Mouse (Mus musculus) CH12.LX (cell line): Measurements from ENCODE around the gene Pawr.

Experiments
- CTCF ChIP-seq, 2 experiments: IDR thresholded peaks in 1 of 2; conservative IDR thresholded peaks in 1 of 2; 2 replicates each; pipeline ENCODE4 v1.5.1; 2011 to 2012; ENCODE audit warnings: low read depth in 2 of 2, low read length in 2 of 2, improper control_type of control experiment in 1 of 2, inconsistent platforms in 1 of 2, mild to moderate bottlenecking in 1 of 2, moderate library complexity in 1 of 2
- ETS1 ChIP-seq: conservative IDR thresholded peaks from 2 replicates; pipeline ENCODE4 v1.6.1; 2012; ENCODE audit warnings: low read depth, mild to moderate bottlenecking, inconsistent platforms, low read length, improper control_type of control experiment, moderate library complexity
- GABPA ChIP-seq: IDR thresholded peaks from 2 replicates; pipeline ENCODE4 v1.6.1; 2012; ENCODE audit warnings: low read depth, low read length, improper control_type of control experiment, inconsistent platforms; ENCODE audit not compliant: insufficient replicate concordance
- MAX ChIP-seq: IDR thresholded peaks from 2 replicates; pipeline ENCODE4 v1.6.1; 2011; ENCODE audit warnings: low read length, improper control_type of control experiment
- MAZ ChIP-seq: IDR thresholded peaks from 2 replicates; pipeline ENCODE4 v1.6.1; 2012; ENCODE audit warnings: low read depth, mild to moderate bottlenecking, inconsistent platforms, low read length, improper control_type of control experiment, moderate library complexity
- POLR2A ChIP-seq: IDR thresholded peaks from 2 replicates; pipeline ENCODE4 v1.6.1; 2011; ENCODE audit warnings: low read depth, mild to moderate bottlenecking, improper control_type of control experiment, low read length
- RCOR1 ChIP-seq: conservative IDR thresholded peaks from 2 replicates; pipeline ENCODE4 v1.6.1; 2012; ENCODE audit warnings: low read depth, mild to moderate bottlenecking, inconsistent platforms, low read length, improper control_type of control experiment
- ZC3H11A ChIP-seq: IDR thresholded peaks from 2 replicates; pipeline ENCODE4 v1.6.1; 2012; ENCODE audit warnings: low read depth, mild to moderate bottlenecking, inconsistent platforms, low read length, improper control_type of control experiment

- TF ChIP-seq CTCF (conservative IDR thresholded peaks at IDR 0.05 in 1 of 2, IDR thresholded peaks at IDR 0.05 in 1 of 2; ENCODE audit: low read depth in 2 of 2, low read length in 2 of 2): no peak
- TF ChIP-seq MAZ: no peak
- TF ChIP-seq RCOR1: no peak
- TF ChIP-seq POLR2A: no peak
- TF ChIP-seq ETS1: no peak
- no peak for TF ChIP-seq ZC3H11A
- no peak for TF ChIP-seq GABPA
- no peak for TF ChIP-seq MAX
Observed at GRCm38 (mm10) chr10:108395647-108396046, 63.7 kb downstream of the Pawr start.
